Mouse (Mus musculus) stomach, embryonic 14.5 days (tissue): ENCODE results near the gene Rpl36a-ps1. TPM values are rescaled to one million over a fixed set of nuclear protein-coding genes. Genes with fewer than 3 reads are reported as not detected.
A peak's percentile ranks its signal among the peaks of the same experiment; 100 is the strongest.

Source experiments
- ATAC-seq: fragments of 200-750 bp; cut with Nextera tagmentation; 2 replicates; pipeline ENCODE4 v1.8.0; 2017; ENCODE audit warnings: low read depth, moderate TSS enrichment; ENCODE audit not compliant: insufficient number of reproducible peaks, insufficient read depth, low FRiP score
- H3K27ac ChIP-seq: fragments of 300-500 bp; sonication (generic); 2 replicates; pipeline ENCODE4 v1.5.1; 2014; ENCODE audit warnings: mild to moderate bottlenecking, low read length, moderate library complexity, mixed read lengths
- H3K27me3 ChIP-seq: fragments of 300-500 bp; sonication (generic); 2 replicates; pipeline ENCODE4 v1.6.1; 2014; ENCODE audit warnings: low read length, control low read depth, mixed read lengths; ENCODE audit not compliant: control insufficient read depth, insufficient read depth
- H3K36me3 ChIP-seq: fragments of 300-500 bp; sonication (generic); 2 replicates; pipeline ENCODE4 v1.6.1; 2014; ENCODE audit warnings: mild to moderate bottlenecking, control low read depth, low read length, moderate library complexity, mixed read lengths; ENCODE audit not compliant: control insufficient read depth, insufficient read depth
- H3K4me1 ChIP-seq: fragments of 300-500 bp; sonication (generic); 2 replicates; pipeline ENCODE4 v1.6.1; 2014; ENCODE audit warnings: low read length, control low read depth, mixed read lengths; ENCODE audit not compliant: control insufficient read depth, insufficient read depth
- H3K4me2 ChIP-seq: fragments of 300-500 bp; sonication (generic); replicated peaks from 2 replicates; pipeline ENCODE4 v1.6.1; 2014; ENCODE audit warnings: low read depth, low read length, control low read depth
- H3K4me3 ChIP-seq: fragments of 300-500 bp; sonication (generic); 2 replicates; pipeline ENCODE4 v1.5.1; 2014; ENCODE audit warnings: low read depth, low read length, control low read depth
- H3K9ac ChIP-seq: fragments of 300-500 bp; sonication (generic); replicated peaks from 2 replicates; pipeline ENCODE4 v1.6.1; 2014; ENCODE audit warnings: low read depth, mild to moderate bottlenecking, control low read depth, low read length, moderate library complexity, mixed read lengths
- H3K9me3 ChIP-seq: fragments of 300-500 bp; sonication (generic); 2 replicates; pipeline ENCODE4 v1.6.1; 2016; ENCODE audit warnings: low read depth, low read length, control low read depth; ENCODE audit not compliant: control insufficient read depth
- WGBS: fragments of 180-500 bp; shearing (Covaris S2); extraction: QIAGEN DNeasy Blood & Tissue Kit; methylation state at CpG from one replicate; pipeline ENCODE4 v1.1.7; 2014; 5-methylcytosine and 5-hydroxymethylcytosine counted together
- polyA plus RNA-seq: library from polyadenylated mRNA; unstranded; fragments of >200 nt; fragmentation: Nextera tagmentation; extraction: Ambion mirVana; gene quantifications from 2 replicates; pipeline ENCODE4 v1.2.1, GENCODE M21; 2014

Rpl36a-ps1 gene
- polyA plus RNA-seq, 1 experiment from 2014 or later = 1.5 TPM

GRCm38 (mm10) chr14:99029987-99030386 lies 35.9 kb upstream of the Rpl36a-ps1 start:
- no peak overlapping the region for H3K27ac ChIP-seq
- no peaks in the 10 kb centered on the region for H3K27me3 ChIP-seq
- H3K9ac ChIP-seq = no peak overlapping the region
- no peaks in the 10 kb centered on the region for H3K9me3 ChIP-seq
- no peak overlapping the region for H3K4me3 ChIP-seq
- 47% methylated on average over 5 of the region's 5 CpGs for WGBS
- no peak for ATAC-seq
- peaks cover 13% of the 10 kb centered on the region for H3K36me3 ChIP-seq
- H3K4me1 ChIP-seq = no peaks in the 10 kb centered on the region
- H3K4me2 ChIP-seq = no peak overlapping the region

GRCm38 (mm10) chr14:99022346-99023086 lies 28.4 kb upstream of the Rpl36a-ps1 start:
- H3K4me3 ChIP-seq = 0 out of 2 replicates have a peak overlapping the region, but pooled peaks have one; percentile 3
- H3K4me2 ChIP-seq = peak overlapping the region; percentile 33
- H3K27me3 ChIP-seq = no peaks in the 10 kb centered on the region
- WGBS = 45% methylated on average over 12 of the region's 12 CpGs
- no peaks in the 10 kb centered on the region for H3K9me3 ChIP-seq
- H3K4me1 ChIP-seq = no peaks in the 10 kb centered on the region
- no peaks in the 10 kb centered on the region for H3K36me3 ChIP-seq
- no peak overlapping the region for H3K9ac ChIP-seq
- no peak for ATAC-seq
- no peak overlapping the region for H3K27ac ChIP-seq

GRCm38 (mm10) chr14:99019136-99019808 lies 25.2 kb upstream of the Rpl36a-ps1 start:
- no peak overlapping the region for H3K9ac ChIP-seq
- H3K9me3 ChIP-seq = no peaks in the 10 kb centered on the region
- H3K4me1 ChIP-seq = no peaks in the 10 kb centered on the region
- H3K36me3 ChIP-seq = no peaks in the 10 kb centered on the region
- WGBS = 32% methylated on average over 10 of the region's 10 CpGs
- H3K4me2 ChIP-seq = no peak overlapping the region
- H3K4me3 ChIP-seq = no peak overlapping the region
- no peak overlapping the region for H3K27ac ChIP-seq
- no peaks in the 10 kb centered on the region for H3K27me3 ChIP-seq
- ATAC-seq = no peak

GRCm38 (mm10) chr14:99018691-99019090 lies 24.6 kb upstream of the Rpl36a-ps1 start:
- no peak overlapping the region for H3K9ac ChIP-seq
- no peak overlapping the region for H3K4me3 ChIP-seq
- no peaks in the 10 kb centered on the region for H3K36me3 ChIP-seq
- WGBS = 58% methylated on average over 7 of the region's 7 CpGs
- no peaks in the 10 kb centered on the region for H3K4me1 ChIP-seq
- H3K27me3 ChIP-seq = no peaks in the 10 kb centered on the region
- H3K27ac ChIP-seq = no peak overlapping the region
- H3K9me3 ChIP-seq = no peaks in the 10 kb centered on the region
- no peak overlapping the region for H3K4me2 ChIP-seq
- no peak for ATAC-seq

- WGBS = 25% methylated on average over 2 of the region's 2 CpGs
- Histone ChIP-seq H3K36me3 (no peaks in the 10 kb centered on the region), H3K9me3 (no peaks in the 10 kb centered on the region), H3K4me3 (no peak overlapping the region), H3K9ac (no peak overlapping the region), H3K27me3 (no peaks in the 10 kb centered on the region), H3K27ac (no peak overlapping the region), H3K4me2 (no peak overlapping the region), H3K4me1 (no peaks in the 10 kb centered on the region)
- no peak for ATAC-seq
Observed at GRCm38 (mm10) chr14:99010920-99011313, 16.8 kb upstream of the Rpl36a-ps1 start.

- ATAC-seq = no peak
- H3K27me3 ChIP-seq = no peaks in the 10 kb centered on the region
- H3K4me2 ChIP-seq = no peak overlapping the region
- WGBS = 60% methylated on average over 8 of the region's 8 CpGs
- no peaks in the 10 kb centered on the region for H3K9me3 ChIP-seq
- H3K4me1 ChIP-seq = no peaks in the 10 kb centered on the region
- no peaks in the 10 kb centered on the region for H3K36me3 ChIP-seq
- H3K9ac ChIP-seq = no peak overlapping the region
- H3K4me3 ChIP-seq = no peak overlapping the region
- no peak overlapping the region for H3K27ac ChIP-seq
Observed at GRCm38 (mm10) chr14:99010224-99010919, 16.3 kb upstream of the Rpl36a-ps1 start.

GRCm38 (mm10) chr14:98992482-98992881 lies 1.6 kb downstream of the Rpl36a-ps1 start:
- Histone ChIP-seq H3K27me3 (no peaks in the 10 kb centered on the region), H3K9ac (no peak overlapping the region), H3K4me1 (no peaks in the 10 kb centered on the region), H3K4me2 (no peak overlapping the region), H3K36me3 (no peaks in the 10 kb centered on the region), H3K27ac (no peak overlapping the region), H3K9me3 (no peaks in the 10 kb centered on the region), H3K4me3 (no peak overlapping the region)
- WGBS = 86% methylated on average over 2 of the region's 2 CpGs
- ATAC-seq = no peak

GRCm38 (mm10) chr14:98990636-98991035 lies 3.5 kb downstream of the Rpl36a-ps1 start:
- 67% methylated on average over 3 of the region's 3 CpGs for WGBS
- ATAC-seq = no peak
- Histone ChIP-seq H3K9ac (no peak overlapping the region), H3K27ac (no peak overlapping the region), H3K4me2 (no peak overlapping the region), H3K36me3 (no peaks in the 10 kb centered on the region), H3K4me3 (no peak overlapping the region), H3K4me1 (no peaks in the 10 kb centered on the region), H3K27me3 (no peaks in the 10 kb centered on the region), H3K9me3 (no peaks in the 10 kb centered on the region)
